Mouse (Mus musculus): ENCODE results near the gene Zfand4.
"Not testable (repeated sequence)": the region's sequence is repeated elsewhere in the genome, so short reads cannot be mapped to it uniquely, and the experiment has no call there.

Zfand4 gene

GRCm38 (mm10) chr6:116311411-116311810 lies 47.4 kb downstream of the Zfand4 start:
- no peak for DNase-seq (ENCODE audit: low read depth, low spot score)

DNA sequence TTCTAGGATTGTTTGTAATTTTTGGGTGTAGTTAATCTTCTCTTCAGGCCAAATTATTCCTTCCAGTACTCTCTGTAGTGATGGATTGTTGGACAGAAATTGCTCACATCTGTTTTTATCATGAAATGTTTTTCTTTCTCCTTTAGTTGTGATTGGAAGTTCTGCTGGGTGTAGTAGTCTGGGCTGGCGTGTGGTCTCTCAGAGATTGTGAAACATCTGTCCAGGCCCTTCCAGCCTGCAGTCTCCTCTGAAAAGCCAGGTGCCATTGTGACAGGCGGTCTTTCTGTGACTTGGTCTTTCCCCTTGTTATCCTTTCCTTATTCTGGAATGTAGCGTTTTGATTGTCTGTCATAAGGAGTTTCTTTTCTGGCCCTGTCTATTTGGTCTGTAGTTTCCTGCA lies 55.2 kb downstream of the Zfand4 start:
- DNase-seq (ENCODE audit: low read depth, low spot score), result no peak

DNA sequence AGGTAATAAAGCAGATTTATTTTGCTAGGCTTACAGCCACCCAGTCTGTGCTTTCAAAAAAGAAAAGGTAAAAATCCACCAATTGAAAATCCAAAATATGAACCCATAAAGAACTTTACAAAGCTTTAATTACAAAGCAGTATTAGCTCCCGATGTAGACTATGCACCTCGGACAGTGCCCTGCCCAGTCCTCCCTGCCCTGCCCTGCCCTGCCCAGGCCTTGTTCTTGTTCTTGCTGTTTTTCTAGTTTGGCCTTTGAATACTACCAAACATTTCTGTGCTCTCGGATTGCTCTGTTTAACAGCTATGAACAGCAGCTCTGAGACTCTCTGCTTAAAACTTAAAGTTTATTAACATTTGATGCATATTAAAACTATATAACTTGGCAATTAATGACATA lies 62.6 kb downstream of the Zfand4 start:
- DNase-seq (ENCODE audit: low read depth, low spot score), result no peak

- DNase-seq (ENCODE audit: low read depth, low spot score), result no peak
Measured at GRCm38 (mm10) chr6:116331396-116331795, 67.4 kb downstream of the Zfand4 start.

GRCm38 (mm10) chr6:116337466-116337834 lies 73.4 kb downstream of the Zfand4 start:
- no peak for DNase-seq (ENCODE audit: low read depth, low spot score)

- DNase-seq (ENCODE audit: low read depth, low spot score), result peak; percentile 93
Measured at GRCm38 (mm10) chr6:116337835-116338501, 73.9 kb downstream of the Zfand4 start, which contains the start of gene March8. Gene March8, plus strand, starts transcription at chr6:116338024.

- no peak for DNase-seq (ENCODE audit: low read depth, low spot score)
Measured at GRCm38 (mm10) chr6:116338520-116338919, 74.5 kb downstream of the Zfand4 start.

DNA sequence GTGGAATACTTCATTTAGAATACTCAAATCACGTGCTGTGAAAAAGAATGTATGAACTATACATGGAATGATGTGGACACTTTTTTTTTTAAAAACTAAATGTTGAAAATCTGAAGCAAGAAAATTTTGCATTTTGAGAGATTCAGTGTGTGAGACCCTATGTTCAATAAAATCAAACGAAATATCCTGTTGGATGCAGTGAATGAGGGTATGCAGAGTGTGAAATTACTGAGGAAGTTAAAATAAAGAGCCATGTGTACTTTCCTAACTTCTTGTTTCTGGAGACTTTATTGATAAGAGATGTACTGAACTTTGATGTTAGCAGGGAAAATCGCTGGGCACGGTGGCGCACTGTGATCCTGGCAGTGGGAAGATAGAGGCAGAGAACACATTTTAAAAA lies 75.1 kb downstream of the Zfand4 start:
- DNase-seq (ENCODE audit: low read depth, low spot score), result no peak

- no peak for DNase-seq (ENCODE audit: low read depth, low spot score)
Measured at GRCm38 (mm10) chr6:116340521-116340920, 76.5 kb downstream of the Zfand4 start.

- DNase-seq (ENCODE audit: low read depth, low spot score), result no peak
Measured at GRCm38 (mm10) chr6:116347953-116348352, 83.9 kb downstream of the Zfand4 start.

DNA sequence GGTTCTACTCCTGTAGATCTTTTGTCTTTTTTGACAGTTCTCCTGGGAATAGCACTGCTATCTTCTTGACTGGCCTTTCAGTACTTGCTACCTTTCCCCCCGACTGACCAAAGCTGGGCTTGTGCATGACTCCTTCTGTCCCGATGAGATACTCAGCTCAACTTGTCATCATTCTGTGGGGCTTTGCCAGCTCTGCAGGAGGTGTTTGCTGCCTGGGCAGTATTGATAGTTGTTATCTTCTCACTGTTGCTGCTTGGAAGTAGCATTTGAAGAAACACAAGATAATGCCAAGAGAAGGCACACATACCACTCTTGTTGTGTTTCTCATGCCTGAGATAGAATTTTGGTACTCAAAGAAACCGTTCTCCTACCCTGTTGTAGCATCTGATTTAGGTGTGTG lies 86.0 kb downstream of the Zfand4 start:
- no peak for DNase-seq (ENCODE audit: low read depth, low spot score)

DNA sequence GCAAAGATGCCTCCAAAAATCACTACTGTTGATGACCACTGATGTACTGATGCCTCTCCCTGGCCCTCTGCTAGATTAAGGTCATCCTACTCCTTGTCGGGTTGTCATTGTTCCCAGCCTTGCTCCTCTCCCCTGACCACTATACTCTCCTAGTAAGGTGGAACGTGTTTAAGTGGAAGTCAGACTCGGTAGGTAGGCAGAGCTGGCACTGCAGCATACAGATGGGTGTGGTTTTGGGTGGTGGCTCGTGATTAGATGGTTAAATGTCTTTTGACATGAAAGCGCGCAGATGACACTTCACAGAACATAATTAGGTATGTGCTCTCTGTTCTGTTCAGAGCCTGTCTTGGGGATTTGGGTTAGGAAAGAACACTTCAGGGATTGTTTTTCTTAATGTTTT lies 86.6 kb downstream of the Zfand4 start:
- no peak for DNase-seq (ENCODE audit: low read depth, low spot score)

- no peak for DNase-seq (ENCODE audit: low read depth, low spot score)
Measured at GRCm38 (mm10) chr6:116351534-116351933, 87.5 kb downstream of the Zfand4 start.

DNA sequence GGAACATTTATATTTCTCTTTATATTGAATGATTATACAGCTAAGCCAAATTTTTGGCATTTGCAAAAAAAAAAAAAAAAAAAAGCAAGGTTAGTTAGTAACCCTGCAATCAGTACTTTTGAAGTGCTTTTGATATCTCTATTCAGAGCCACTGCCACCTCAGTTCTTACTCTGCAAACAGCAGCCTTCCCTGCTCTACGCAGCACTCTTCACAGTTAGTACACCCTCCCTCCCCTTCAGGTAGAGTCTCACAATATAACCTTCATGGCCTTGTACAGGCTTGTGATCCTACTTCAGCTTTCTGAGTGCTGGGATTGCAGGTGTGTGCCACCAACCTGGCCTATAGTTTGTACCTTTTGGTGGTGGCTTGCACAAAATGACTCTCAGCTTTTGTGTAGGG lies 89.4 kb downstream of the Zfand4 start:
- DNase-seq (ENCODE audit: low read depth, low spot score), result no peak

- DNase-seq (ENCODE audit: low read depth, low spot score), result not testable (repeated sequence)
Measured at GRCm38 (mm10) chr6:116356311-116356947, 92.4 kb downstream of the Zfand4 start.

DNA sequence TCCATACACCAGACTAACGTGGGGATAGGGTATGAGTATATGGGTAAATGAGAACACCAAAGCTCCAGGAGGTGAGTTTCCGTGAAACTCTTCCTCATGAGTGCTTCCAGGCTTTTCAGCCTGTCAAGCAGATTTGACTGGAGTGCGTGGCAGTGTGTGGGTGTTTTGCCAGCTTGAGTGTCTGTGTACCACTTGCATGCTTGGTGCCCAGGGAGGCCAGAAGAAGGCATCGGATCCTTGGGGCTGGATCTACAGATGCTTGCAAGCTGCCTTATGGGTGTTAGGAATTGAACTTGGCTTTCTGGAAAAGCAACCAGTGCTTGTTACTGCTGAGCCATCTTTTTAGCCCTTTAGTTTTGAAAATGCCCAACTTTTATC lies 92.9 kb downstream of the Zfand4 start:
- no peak for DNase-seq (ENCODE audit: low read depth, low spot score)

- no peak for DNase-seq (ENCODE audit: low read depth, low spot score)
Measured at GRCm38 (mm10) chr6:116358056-116358455, 94.0 kb downstream of the Zfand4 start.

DNA sequence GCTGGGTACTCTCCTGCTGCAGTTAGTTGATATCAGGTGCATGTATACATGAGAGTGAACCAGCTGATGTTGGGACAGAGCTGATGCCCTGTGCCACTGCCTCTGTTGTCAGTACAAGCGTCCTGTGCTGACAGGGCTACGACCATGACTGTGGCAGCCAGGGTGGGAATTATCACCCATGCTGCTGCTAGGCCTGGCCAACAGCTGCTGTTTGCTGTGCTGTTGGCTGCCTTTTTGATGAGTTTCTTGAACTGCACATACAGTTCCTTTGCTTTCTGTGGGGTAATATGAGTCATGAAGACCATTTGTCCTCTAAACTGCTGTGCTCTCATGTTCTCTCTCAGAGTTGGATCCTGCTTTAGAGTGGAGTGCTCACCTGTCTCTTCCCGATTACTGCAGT lies 95.2 kb downstream of the Zfand4 start:
- DNase-seq (ENCODE audit: low read depth, low spot score), result no peak

- DNase-seq (ENCODE audit: low read depth, low spot score), result no peak
Measured at GRCm38 (mm10) chr6:116361463-116361862, 97.4 kb downstream of the Zfand4 start.

- DNase-seq (ENCODE audit: low read depth, low spot score), result no peak
Measured at GRCm38 (mm10) chr6:116361993-116362392, 98.0 kb downstream of the Zfand4 start.

- no peak for DNase-seq (ENCODE audit: low read depth, low spot score)
Measured at GRCm38 (mm10) chr6:116367971-116368370, 103.9 kb downstream of the Zfand4 start.

DNA sequence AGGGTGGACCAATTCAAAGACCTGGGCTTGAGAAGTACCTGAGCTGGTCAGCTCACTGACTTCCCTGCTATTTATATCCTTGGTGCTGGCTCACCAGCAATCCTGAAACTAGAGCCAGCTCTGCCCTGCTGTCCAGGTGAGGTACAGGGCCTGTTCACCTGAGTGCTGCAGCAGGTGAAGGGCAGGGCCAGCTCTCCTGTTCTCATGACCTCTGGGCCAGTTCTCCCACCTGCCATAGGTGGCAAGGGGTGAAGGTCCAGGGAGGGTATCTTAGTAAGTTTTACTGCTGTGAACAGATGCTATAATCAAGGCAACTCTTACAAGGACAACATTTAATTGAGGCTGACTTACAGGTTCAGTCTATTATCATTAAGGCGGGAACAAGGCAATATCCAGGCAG lies 105.8 kb downstream of the Zfand4 start:
- DNase-seq (ENCODE audit: low read depth, low spot score), result no peak

GRCm38 (mm10) chr6:116370216-116370976 lies 106.4 kb downstream of the Zfand4 start:
- DNase-seq (ENCODE audit: low read depth, low spot score), result no peak
